Mouse (Mus musculus) olfactory bulb, adult 2 months (tissue): ENCODE results near the gene Dgkb.

Source experiments
- CTCF ChIP-seq: fragments of 200-500 bp; IDR thresholded peaks from 2 replicates; pipeline ENCODE4 v1.5.1; 2012; ENCODE audit warnings: low read depth, mild to moderate bottlenecking, low read length, moderate library complexity; ENCODE audit not compliant: insufficient read depth
- POLR2A ChIP-seq: fragments of 200-500 bp; IDR thresholded peaks from 2 replicates; pipeline ENCODE4 v1.6.1; 2012; ENCODE audit warnings: mild to moderate bottlenecking, low read depth, low read length, moderate library complexity; ENCODE audit not compliant: insufficient read depth

DNA sequence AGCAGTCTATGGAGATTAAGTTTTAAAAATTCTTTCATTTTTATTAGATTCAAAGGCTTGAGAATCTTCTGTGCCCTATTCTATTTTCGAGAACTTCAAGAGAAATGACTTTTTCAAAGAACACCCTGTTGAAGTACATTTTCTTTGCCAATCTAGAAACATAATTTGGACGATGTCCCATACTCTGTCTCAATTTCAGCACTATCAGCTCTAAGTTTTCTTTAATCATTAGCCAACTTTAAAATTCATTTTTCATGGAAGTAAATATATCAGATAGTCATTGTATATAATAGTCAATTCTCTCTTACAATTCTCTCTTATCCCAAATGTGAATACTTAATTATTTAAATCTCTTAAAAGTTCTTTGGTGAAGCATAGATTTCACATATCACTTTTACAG lies 570.1 kb downstream of the Dgkb start:
- TF ChIP-seq CTCF (no peak), POLR2A (no peak)
